ENCODE assay signal across 9 mouse cellular contexts in genomic region chr2:28447315-28447670, GRCm38 (mm10). TPM values are rescaled to one million over a fixed set of nuclear protein-coding genes. Genes with fewer than 3 reads are reported as not detected.
DNase-seq lines count a peak whose midpoint lies in the region; ATAC-seq and TF ChIP-seq lines count a peak whose summit lies in the region.
"Had no signal": no experiment of that assay in that cellular context is flagged by ENCODE, and none has a peak within 500 bp of the region (broad histone marks: within the 10 kb centered on the region; RNA-seq: fewer than 3 reads in every experiment).

No protein-coding gene starts in this region.

- DNase-seq in kidney, postnatal 10 days, result no peak
- DNase-seq in hindbrain, postnatal 0 days (ENCODE audit: low spot score), result peak; percentile 34
- peak; percentile 45 for DNase-seq in neural tube, embryonic 10.5 days (ENCODE audit: extremely low spot score, low spot score)
- no peak for DNase-seq in right cerebral cortex, postnatal 25 days
- DNase-seq in right cerebral cortex, postnatal 14 days, result no peak
- no peak for DNase-seq in cerebellum, postnatal 4 days (ENCODE audit: low spot score in 2 of 2)

- peaks cover 10% of the 10 kb centered on the region; the same call in 1 of the 2 replicates for H3K36me3 ChIP-seq in kidney, embryonic 16.5 days (ENCODE audit: insufficient read depth, low read length)
- peaks cover 15% of the 10 kb centered on the region for H3K36me3 ChIP-seq in embryonic facial prominence, embryonic 12.5 days
- H3K36me3 ChIP-seq in hindbrain, postnatal 0 days (ENCODE audit: insufficient read depth, low read length), result peaks cover 18% of the 10 kb centered on the region; the same call in 1 of the 2 replicates

- no peaks in the 10 kb centered on the region for H3K27me3 ChIP-seq in kidney, embryonic 16.5 days (ENCODE audit: insufficient read depth, low read length)
- no peaks in the 10 kb centered on the region for H3K27me3 ChIP-seq in embryonic facial prominence, embryonic 12.5 days
- H3K27me3 ChIP-seq in hindbrain, postnatal 0 days (ENCODE audit: insufficient read depth, low read length), result no peaks in the 10 kb centered on the region
- H3K27me3 ChIP-seq: Patski had no signal

- H3K9ac ChIP-seq in kidney, embryonic 16.5 days (replicated peaks; ENCODE audit: low read length), result peak overlapping the region; percentile 91
- peak overlapping the region; percentile 84 for H3K9ac ChIP-seq in embryonic facial prominence, embryonic 12.5 days
- H3K9ac ChIP-seq in hindbrain, postnatal 0 days (replicated peaks; ENCODE audit: low read length), result peak overlapping the region; percentile 87

- peak overlapping the region; percentile 79 for H3K4me3 ChIP-seq in kidney, embryonic 16.5 days (ENCODE audit: low read length)
- peak overlapping the region; percentile 74 for H3K4me3 ChIP-seq in embryonic facial prominence, embryonic 12.5 days
- peak overlapping the region; percentile 77 for H3K4me3 ChIP-seq in hindbrain, postnatal 0 days (ENCODE audit: low read length)

- H3K4me2 ChIP-seq in kidney, embryonic 16.5 days (replicated peaks; ENCODE audit: low read depth, low read length), result peak overlapping the region; percentile 94
- peak overlapping the region; percentile 93 for H3K4me2 ChIP-seq in embryonic facial prominence, embryonic 12.5 days (replicated peaks)
- H3K4me2 ChIP-seq in hindbrain, postnatal 0 days (ENCODE audit: low read depth, low read length), result peak overlapping the region; percentile 91

- ATAC-seq in kidney, embryonic 16.5 days (ENCODE audit: low FRiP score, low TSS enrichment), result peak; percentile 71
- ATAC-seq in embryonic facial prominence, embryonic 12.5 days (ENCODE audit: insufficient number of reproducible peaks, insufficient read depth, low FRiP score, low TSS enrichment), result no peak
- ATAC-seq in hindbrain, postnatal 0 days, result peak; percentile 58

- peak overlapping the region; percentile 76 for H3K27ac ChIP-seq in kidney, embryonic 16.5 days (ENCODE audit: low read length)
- peak overlapping the region; percentile 59; the same call in 1 of the 2 replicates for H3K27ac ChIP-seq in embryonic facial prominence, embryonic 12.5 days
- peak overlapping the region; percentile 85 for H3K27ac ChIP-seq in hindbrain, postnatal 0 days

- peaks cover 13% of the 10 kb centered on the region for H3K4me1 ChIP-seq in kidney, embryonic 16.5 days (ENCODE audit: insufficient read depth, low read length)
- peaks cover 6% of the 10 kb centered on the region; the same call in 1 of the 2 replicates for H3K4me1 ChIP-seq in embryonic facial prominence, embryonic 12.5 days
- 0 out of 2 replicates have a peak, but pooled peaks cover 4% of the 10 kb centered on the region for H3K4me1 ChIP-seq in hindbrain, postnatal 0 days (ENCODE audit: insufficient read depth, low read length)

- H3K9me3 ChIP-seq in kidney, embryonic 16.5 days (ENCODE audit: low read length), result no peaks in the 10 kb centered on the region
- no peaks in the 10 kb centered on the region for H3K9me3 ChIP-seq in embryonic facial prominence, embryonic 12.5 days
- H3K9me3 ChIP-seq in hindbrain, postnatal 0 days (ENCODE audit: low read length), result no peaks in the 10 kb centered on the region

- WGBS in kidney, embryonic 16.5 days, result 4% methylated on average over 11 of the region's 11 CpGs
- WGBS in embryonic facial prominence, embryonic 12.5 days, result 6% methylated on average over 11 of the region's 11 CpGs
- WGBS in hindbrain, postnatal 0 days, result 8% methylated on average over 10 of the region's 11 CpGs

- peak; percentile 20; the same call in 1 of the 2 replicates for TF ChIP-seq CTCF in hindbrain, postnatal 0 days (IDR thresholded peaks at IDR 0.05; ENCODE audit: low read depth)

RNA-seq across cellular contexts. Expression of gene Ppp1r26, which starts 0.7 kb away (rescaled TPM):
- polyA plus RNA-seq in kidney, embryonic 16.5 days (2015; fragmentation: Nextera tagmentation; extraction: Ambion mirVana), result 5.2 and 7.1 TPM in 2 replicates
- polyA plus RNA-seq in embryonic facial prominence, embryonic 12.5 days (2016; fragmentation: Nextera tagmentation; extraction: Ambion mirVana), result 7.2 TPM in 2 replicates
- total RNA-seq in hindbrain, postnatal 0 days (2014; rRNA removed), result 58.8 and 78.7 TPM in 2 replicates
- polyA plus RNA-seq in hindbrain, postnatal 0 days (2015; fragmentation: Nextera tagmentation; extraction: Ambion mirVana), result 10.4 and 11.2 TPM in 2 replicates

RNA-seq across cellular contexts. Expression of gene 1700007K13Rik, which starts 18.8 kb away (rescaled TPM):
- polyA plus RNA-seq in kidney, embryonic 16.5 days (2015; fragmentation: Nextera tagmentation; extraction: Ambion mirVana), result 0.22 and 0.94 TPM in 2 replicates
- 0.69 and 1.2 TPM in 2 replicates for polyA plus RNA-seq in embryonic facial prominence, embryonic 12.5 days (2016; fragmentation: Nextera tagmentation; extraction: Ambion mirVana)
- total RNA-seq in hindbrain, postnatal 0 days (2014; rRNA removed), result 2.8 and 8.6 TPM in 2 replicates
- polyA plus RNA-seq in hindbrain, postnatal 0 days (2015; fragmentation: Nextera tagmentation; extraction: Ambion mirVana), result 6.1 and 7.1 TPM in 2 replicates

RNA-seq across cellular contexts. Expression of gene Mrps2, which starts 20.6 kb away (rescaled TPM):
- 70.8 and 74.2 TPM in 2 replicates for polyA plus RNA-seq in kidney, embryonic 16.5 days (2015; fragmentation: Nextera tagmentation; extraction: Ambion mirVana)
- polyA plus RNA-seq in embryonic facial prominence, embryonic 12.5 days (2016; fragmentation: Nextera tagmentation; extraction: Ambion mirVana), result 57.5 and 61.8 TPM in 2 replicates
- total RNA-seq in hindbrain, postnatal 0 days (2014; rRNA removed), result 31.5 and 33.0 TPM in 2 replicates
- polyA plus RNA-seq in hindbrain, postnatal 0 days (2015; fragmentation: Nextera tagmentation; extraction: Ambion mirVana), result 39.2 and 42.6 TPM in 2 replicates

RNA-seq across cellular contexts. Expression of gene Gbgt1, which starts 49.4 kb away (rescaled TPM):
- 5.5 and 6.3 TPM in 2 replicates for polyA plus RNA-seq in kidney, embryonic 16.5 days (2015; fragmentation: Nextera tagmentation; extraction: Ambion mirVana)
- polyA plus RNA-seq in embryonic facial prominence, embryonic 12.5 days (2016; fragmentation: Nextera tagmentation; extraction: Ambion mirVana), result 0.36 TPM in 1 of 2 replicates, not detected in the other
- 3.7 and 8.2 TPM in 2 replicates for total RNA-seq in hindbrain, postnatal 0 days (2014; rRNA removed)
- 1.5 and 1.7 TPM in 2 replicates for polyA plus RNA-seq in hindbrain, postnatal 0 days (2015; fragmentation: Nextera tagmentation; extraction: Ambion mirVana)
- polyA plus RNA-seq: Patski had no signal

RNA-seq across cellular contexts. Expression of gene Gm10134, which starts 58.6 kb away (rescaled TPM):
- 8.3 and 9.8 TPM in 2 replicates for polyA plus RNA-seq in kidney, embryonic 16.5 days (2015; fragmentation: Nextera tagmentation; extraction: Ambion mirVana)
- polyA plus RNA-seq in embryonic facial prominence, embryonic 12.5 days (2016; fragmentation: Nextera tagmentation; extraction: Ambion mirVana), result 0.87 TPM in 1 of 2 replicates, not detected in the other
- not detected in 2 replicates for total RNA-seq in hindbrain, postnatal 0 days (2014; rRNA removed)
- polyA plus RNA-seq in hindbrain, postnatal 0 days (2015; fragmentation: Nextera tagmentation; extraction: Ambion mirVana), result 4.0 and 4.8 TPM in 2 replicates
- polyA plus RNA-seq: Patski had no signal

Comparison
In these comparisons a context has a peak if more than half of its experiments do, and no peak if none do; other contexts are left out.
1. DNase-seq: peak in hindbrain, postnatal 0 days (single experiment) and neural tube, embryonic 10.5 days (single experiment); none in kidney, postnatal 10 days (single experiment), right cerebral cortex, postnatal 25 days (single experiment), right cerebral cortex, postnatal 14 days (single experiment) and cerebellum, postnatal 4 days (0 of 2).
2. Peak in every context shown above with its lines, with median percentiles within 50 percentile points of each other: H3K27ac ChIP-seq, H3K4me2 ChIP-seq, H3K4me3 ChIP-seq and H3K9ac ChIP-seq.